Mouse (Mus musculus): ENCODE measurements around the gene Tnn.

Tnn gene

GRCm38 (mm10) chr1:160080800-160081436 lies 72.5 kb downstream of the Tnn start:
- peak; percentile 49 for DNase-seq

- peak; percentile 62 for DNase-seq
These were observed 74.3 kb downstream of the Tnn start for GRCm38 (mm10) chr1:160078882-160079661.

- no peak for DNase-seq
These were observed 88.7 kb downstream of the Tnn start for GRCm38 (mm10) chr1:160064547-160065144.

GRCm38 (mm10) chr1:160061725-160062366 lies 91.5 kb downstream of the Tnn start:
- no peak for DNase-seq

- DNase-seq, result no peak
These were observed 92.1 kb downstream of the Tnn start for GRCm38 (mm10) chr1:160061321-160061720.

- no peak for DNase-seq
These were observed 92.8 kb downstream of the Tnn start for GRCm38 (mm10) chr1:160060542-160060941.

- no peak for DNase-seq
These were observed 93.5 kb downstream of the Tnn start for GRCm38 (mm10) chr1:160059908-160060307.

GRCm38 (mm10) chr1:160057657-160058056 lies 95.7 kb downstream of the Tnn start:
- DNase-seq, result peak; percentile 77

GRCm38 (mm10) chr1:160054366-160055078 lies 98.9 kb downstream of the Tnn start:
- no peak for DNase-seq

- peak; percentile 18 for DNase-seq
These were observed 99.7 kb downstream of the Tnn start for GRCm38 (mm10) chr1:160053510-160054305.

GRCm38 (mm10) chr1:160052556-160053315 lies 100.6 kb downstream of the Tnn start:
- no peak for DNase-seq

- no peak for DNase-seq
These were observed 102.5 kb downstream of the Tnn start for GRCm38 (mm10) chr1:160050898-160051297.

GRCm38 (mm10) chr1:160049131-160049880 lies 104.1 kb downstream of the Tnn start:
- no peak for DNase-seq

- DNase-seq, result no peak
These were observed 105.9 kb downstream of the Tnn start for GRCm38 (mm10) chr1:160047481-160047931.

GRCm38 (mm10) chr1:160046786-160047185 lies 106.6 kb downstream of the Tnn start:
- no peak for DNase-seq

- DNase-seq, result no peak
These were observed 107.4 kb downstream of the Tnn start for GRCm38 (mm10) chr1:160045971-160046370.

- no peak for DNase-seq
These were observed 108.2 kb downstream of the Tnn start for GRCm38 (mm10) chr1:160045056-160045715.

- DNase-seq, result peak; percentile 82
These were observed 109.0 kb downstream of the Tnn start, which contains the start of gene 4930523C07Rik for GRCm38 (mm10) chr1:160044237-160045021. Gene 4930523C07Rik (plus strand): TSS chr1:160044382.

Data from kidney, adult 11 months (tissue).